In the genomic region with DNA sequence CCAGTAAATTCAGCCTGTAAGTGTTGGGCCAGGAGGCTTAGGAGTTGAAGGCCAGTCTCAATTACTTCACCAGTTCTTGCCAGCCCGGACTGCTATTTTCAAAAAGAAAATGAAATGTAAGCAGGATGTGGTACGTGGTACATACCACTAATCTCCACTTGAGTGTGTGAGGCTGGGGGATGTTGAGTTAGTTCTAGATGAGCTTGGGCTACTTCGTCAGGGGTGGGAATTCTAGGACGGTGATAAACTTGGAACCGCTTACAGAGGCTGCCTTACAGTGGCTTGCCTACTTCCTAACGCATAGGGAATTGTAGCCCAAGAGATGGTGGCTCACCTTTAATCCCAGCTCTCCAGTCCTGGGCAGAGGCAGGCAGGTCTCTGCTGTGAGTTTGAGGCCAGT, we compare ENCODE assay signal across 12 mouse cellular contexts. TPM values are rescaled to one million over a fixed set of nuclear protein-coding genes. Genes with fewer than 3 reads are reported as not detected.
DNase-seq lines count a peak whose midpoint lies in the region; ATAC-seq and TF ChIP-seq lines count a peak whose summit lies in the region.
"Had no signal": no experiment of that assay in that cellular context is flagged by ENCODE, and none has a peak within 500 bp of the region (broad histone marks: within the 10 kb centered on the region; RNA-seq: fewer than 3 reads in every experiment).

No protein-coding gene starts in this region.

- no peak for TF ChIP-seq CTCF in bone marrow, adult 2 months (IDR thresholded peaks at IDR 0.05; ENCODE audit: control insufficient read depth, insufficient read depth, low read length)
- TF ChIP-seq CTCF in intestine, postnatal 0 days (IDR thresholded peaks at IDR 0.05; ENCODE audit: low read depth), result no peak

- H3K9me3 ChIP-seq in embryonic facial prominence, embryonic 13.5 days, result no peaks in the 10 kb centered on the region
- H3K9me3 ChIP-seq in embryonic facial prominence, embryonic 10.5 days, result no peaks in the 10 kb centered on the region
- no peaks in the 10 kb centered on the region for H3K9me3 ChIP-seq in lung, embryonic 15.5 days
- H3K9me3 ChIP-seq in intestine, postnatal 0 days (ENCODE audit: control insufficient read depth), result no peaks in the 10 kb centered on the region
- H3K9me3 ChIP-seq: embryonic facial prominence, embryonic 15.5 days; neural tube, embryonic 13.5 days had no signal

- peak overlapping the region; percentile 83; the same call in 1 of the 2 replicates for H3K4me3 ChIP-seq in embryonic facial prominence, embryonic 13.5 days
- no peak overlapping the region for H3K4me3 ChIP-seq in embryonic facial prominence, embryonic 10.5 days
- H3K4me3 ChIP-seq in lung, embryonic 15.5 days, result no peak overlapping the region
- H3K4me3 ChIP-seq in bone marrow, adult 2 months (replicated peaks; ENCODE audit: control insufficient read depth, low read depth, low read length), result peak overlapping the region; percentile 17
- no peak overlapping the region for H3K4me3 ChIP-seq in intestine, postnatal 0 days (ENCODE audit: low read depth, low read length)

- TF ChIP-seq POLR2A in bone marrow, adult 2 months (IDR thresholded peaks at IDR 0.05; ENCODE audit: borderline replicate concordance, control insufficient read depth, low read depth, low read length), result no peak

- H3K27ac ChIP-seq in embryonic facial prominence, embryonic 13.5 days, result no peak overlapping the region
- H3K27ac ChIP-seq in embryonic facial prominence, embryonic 10.5 days (replicated peaks), result no peak overlapping the region
- H3K27ac ChIP-seq in lung, embryonic 15.5 days, result no peak overlapping the region
- H3K27ac ChIP-seq in bone marrow, adult 2 months (ENCODE audit: control insufficient read depth, insufficient read depth, low read depth, low read length, poor library complexity), result peak overlapping the region; percentile 65
- no peak overlapping the region for H3K27ac ChIP-seq in intestine, postnatal 0 days (ENCODE audit: low read depth, low read length)
- H3K27ac ChIP-seq: neural tube, embryonic 13.5 days had no signal

- peaks cover 37% of the 10 kb centered on the region for H3K36me3 ChIP-seq in embryonic facial prominence, embryonic 13.5 days
- peaks cover 33% of the 10 kb centered on the region for H3K36me3 ChIP-seq in embryonic facial prominence, embryonic 10.5 days (replicated peaks)
- H3K36me3 ChIP-seq in lung, embryonic 15.5 days, result peaks cover 4% of the 10 kb centered on the region; the same call in 1 of the 2 replicates
- peaks cover 5% of the 10 kb centered on the region for H3K36me3 ChIP-seq in intestine, postnatal 0 days (ENCODE audit: control insufficient read depth, insufficient read depth)

- H3K9ac ChIP-seq in embryonic facial prominence, embryonic 13.5 days, result no peak overlapping the region
- no peak overlapping the region for H3K9ac ChIP-seq in lung, embryonic 15.5 days
- H3K9ac ChIP-seq in intestine, postnatal 0 days (ENCODE audit: low read depth, low read length), result no peak overlapping the region
- H3K9ac ChIP-seq: embryonic facial prominence, embryonic 15.5 days; neural tube, embryonic 13.5 days had no signal

- H3K4me2 ChIP-seq in embryonic facial prominence, embryonic 13.5 days, result peak overlapping the region; percentile 87; the same call in 1 of the 2 replicates
- peak overlapping the region; percentile 8; the same call in 1 of the 2 replicates for H3K4me2 ChIP-seq in lung, embryonic 15.5 days
- H3K4me2 ChIP-seq in intestine, postnatal 0 days (replicated peaks; ENCODE audit: low read depth), result no peak overlapping the region

- peaks cover 15% of the 10 kb centered on the region for H3K4me1 ChIP-seq in embryonic facial prominence, embryonic 13.5 days
- H3K4me1 ChIP-seq in embryonic facial prominence, embryonic 10.5 days, result peaks cover 23% of the 10 kb centered on the region
- H3K4me1 ChIP-seq in lung, embryonic 15.5 days, result peaks cover 25% of the 10 kb centered on the region
- peaks cover 3% of the 10 kb centered on the region; the same call in 1 of the 2 replicates for H3K4me1 ChIP-seq in bone marrow, adult 2 months (ENCODE audit: control insufficient read depth, insufficient read depth, low read length)
- H3K4me1 ChIP-seq in intestine, postnatal 0 days (replicated peaks; ENCODE audit: control insufficient read depth, insufficient read depth, low read length), result no peaks in the 10 kb centered on the region

- WGBS in embryonic facial prominence, embryonic 13.5 days, result 89% methylated on average over 6 of the region's 6 CpGs
- 91% methylated on average over 6 of the region's 6 CpGs for WGBS in embryonic facial prominence, embryonic 10.5 days
- 75% methylated on average over 6 of the region's 6 CpGs for WGBS in lung, embryonic 15.5 days
- WGBS in bone marrow, adult 2 months, result 41% methylated on average over 6 of the region's 6 CpGs
- 89% methylated on average over 6 of the region's 6 CpGs for WGBS in intestine, postnatal 0 days

- no peak for DNase-seq in embryonic facial prominence, embryonic 10.5 days (ENCODE audit: low spot score)
- DNase-seq in lung, postnatal 10 days, result no peak
- peak; percentile 46 to 67 for DNase-seq in natural killer cell, adult 2 months (ENCODE audit: low spot score in 2 of 2)
- no peak for DNase-seq in cerebellum, adult 8-10 months
- DNase-seq: gastrocnemius, adult 2 months; heart, postnatal 14 days had no signal

- no peaks in the 10 kb centered on the region for H3K27me3 ChIP-seq in embryonic facial prominence, embryonic 13.5 days
- no peaks in the 10 kb centered on the region for H3K27me3 ChIP-seq in embryonic facial prominence, embryonic 10.5 days (replicated peaks; ENCODE audit: low read depth, poor library complexity, severe bottlenecking)
- no peaks in the 10 kb centered on the region for H3K27me3 ChIP-seq in lung, embryonic 15.5 days
- no peaks in the 10 kb centered on the region for H3K27me3 ChIP-seq in intestine, postnatal 0 days (replicated peaks; ENCODE audit: control insufficient read depth, insufficient read depth, low read length)
- H3K27me3 ChIP-seq: embryonic facial prominence, embryonic 15.5 days; neural tube, embryonic 13.5 days had no signal

- no peak for ATAC-seq in embryonic facial prominence, embryonic 13.5 days (ENCODE audit: insufficient number of reproducible peaks, insufficient read depth, low FRiP score, low TSS enrichment, low read depth)
- ATAC-seq in lung, embryonic 15.5 days (ENCODE audit: borderline replicate concordance, extremely low read depth, low FRiP score, low TSS enrichment), result no peak
- no peak for ATAC-seq in intestine, postnatal 0 days

RNA-seq across cellular contexts. Expression of gene Mta3, which starts 1.9 kb away (rescaled TPM):
- 43.8 and 50.8 TPM in 2 replicates for polyA plus RNA-seq in embryonic facial prominence, embryonic 13.5 days (2015; fragmentation: Nextera tagmentation; extraction: Ambion mirVana)
- 38.4 and 40.5 TPM in 2 replicates for polyA plus RNA-seq in embryonic facial prominence, embryonic 10.5 days (2016; fragmentation: Nextera tagmentation; extraction: Ambion mirVana)
- 47.7 and 51.5 TPM in 2 replicates for polyA plus RNA-seq in lung, embryonic 15.5 days (2015; fragmentation: Nextera tagmentation; extraction: Ambion mirVana)
- 15.8 and 21.0 TPM in 2 replicates for polyA plus RNA-seq in bone marrow, adult 2 months (2011; ENCODE audit: insufficient read depth, insufficient read length, low replicate concordance, missing spikeins)
- polyA plus RNA-seq in intestine, postnatal 0 days (2015; fragmentation: Nextera tagmentation; extraction: Ambion mirVana), result 29.8 and 30.2 TPM in 2 replicates

Comparison
In these comparisons a context has a peak if more than half of its experiments do, and no peak if none do; other contexts are left out.
1. H3K4me3 ChIP-seq: peak in embryonic facial prominence, embryonic 13.5 days (single experiment) and bone marrow, adult 2 months (single experiment); none in embryonic facial prominence, embryonic 10.5 days (single experiment), lung, embryonic 15.5 days (single experiment) and intestine, postnatal 0 days (single experiment).
2. DNase-seq: peak in natural killer cell, adult 2 months (2 of 2); none in embryonic facial prominence, embryonic 10.5 days (single experiment), lung, postnatal 10 days (single experiment) and cerebellum, adult 8-10 months (single experiment).